9 mouse cellular contexts compared by ENCODE assay signal in the genomic region with DNA sequence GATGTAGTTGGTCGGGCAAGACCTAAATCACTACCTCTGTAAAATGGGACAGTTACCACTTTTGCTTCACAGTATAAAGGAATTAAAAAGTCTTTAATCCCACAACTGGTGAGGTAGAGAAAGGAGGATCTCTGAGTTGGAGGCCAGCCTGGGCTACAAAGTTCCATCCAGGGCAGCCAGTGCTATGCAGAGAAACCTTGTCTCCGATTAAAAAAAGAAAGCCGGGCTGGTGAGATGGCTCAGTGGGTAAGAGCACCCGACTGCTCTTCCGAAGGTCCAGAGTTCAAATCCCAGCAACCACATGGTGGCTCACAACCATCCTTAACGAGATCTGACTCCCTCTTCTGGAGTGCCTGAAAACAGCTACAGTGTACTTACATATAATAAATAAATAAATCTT. TPM values are rescaled to one million over a fixed set of nuclear protein-coding genes. Genes with fewer than 3 reads are reported as not detected.
A peak's percentile ranks its signal among the peaks of the same experiment; 100 is the strongest.
DNase-seq lines count a peak whose midpoint lies in the region; ATAC-seq and TF ChIP-seq lines count a peak whose summit lies in the region.
"Not testable (repeated sequence)": the region's sequence is repeated elsewhere in the genome, so short reads cannot be mapped to it uniquely, and the experiment has no call there.
"Had no signal": no experiment of that assay in that cellular context is flagged by ENCODE, and none has a peak within 500 bp of the region (broad histone marks: within the 10 kb centered on the region; RNA-seq: fewer than 3 reads in every experiment).

No protein-coding gene starts in this region.

- TF ChIP-seq EP300 in ES-Bruce4 (IDR thresholded peaks at IDR 0.05; ENCODE audit: insufficient read depth, low read depth, low read length) = not testable (repeated sequence)

- H3K4me3 ChIP-seq in ES-Bruce4 (ENCODE audit: low read depth, low read length) = peak overlapping the region; percentile 77
- peak overlapping the region; percentile 49 for H3K4me3 ChIP-seq in embryonic facial prominence, embryonic 13.5 days
- H3K4me3 ChIP-seq in forebrain, postnatal 0 days (ENCODE audit: low read depth, low read length) = peak overlapping the region; percentile 39
- H3K4me3 ChIP-seq in hindbrain, embryonic 11.5 days (ENCODE audit: low read depth, low read length) = peak overlapping the region; percentile 43
- peak overlapping the region; percentile 48 for H3K4me3 ChIP-seq in kidney, embryonic 14.5 days (ENCODE audit: low read length)
- H3K4me3 ChIP-seq in liver, adult 2 months (ENCODE audit: insufficient read depth, low read depth, low read length) = peak overlapping the region; percentile 64; the same call in 1 of the 2 replicates
- peak overlapping the region; percentile 41 for H3K4me3 ChIP-seq in macrophage (ENCODE audit: inconsistent target)
- peak overlapping the region; percentile 39 for H3K4me3 ChIP-seq in neural tube, embryonic 12.5 days

- H3K9ac ChIP-seq in ES-Bruce4 (ENCODE audit: low read depth, poor library complexity, severe bottlenecking) = peak overlapping the region; percentile 17; the same call in 1 of the 2 replicates
- peak overlapping the region; percentile 71 for H3K9ac ChIP-seq in embryonic facial prominence, embryonic 13.5 days
- peak overlapping the region; percentile 51; the same call in 1 of the 2 replicates for H3K9ac ChIP-seq in forebrain, postnatal 0 days
- H3K9ac ChIP-seq in hindbrain, embryonic 11.5 days (ENCODE audit: low read depth, low read length) = peak overlapping the region; percentile 67; the same call in 1 of the 2 replicates
- peak overlapping the region; percentile 62 for H3K9ac ChIP-seq in kidney, embryonic 14.5 days (ENCODE audit: low read depth, low read length)
- H3K9ac ChIP-seq in liver, adult 2 months (ENCODE audit: low read depth, low read length) = not testable (repeated sequence)
- H3K9ac ChIP-seq in neural tube, embryonic 12.5 days = peak overlapping the region; percentile 49; the same call in 1 of the 2 replicates

- not testable (repeated sequence) for H3K79me2 ChIP-seq in liver, adult 2 months (ENCODE audit: control insufficient read depth, insufficient read depth, low read length); macrophage (ENCODE audit: inconsistent target)

- not testable (repeated sequence) for H3K27me3 ChIP-seq in ES-Bruce4 (ENCODE audit: control insufficient read depth, insufficient read depth, low read length, poor library complexity, severe bottlenecking); embryonic facial prominence, embryonic 13.5 days; forebrain, postnatal 0 days (ENCODE audit: insufficient read depth, low read length); hindbrain, embryonic 11.5 days (ENCODE audit: control insufficient read depth, insufficient read depth, low read length); kidney, embryonic 14.5 days (ENCODE audit: control insufficient read depth, insufficient read depth, low read length); liver, adult 2 months (ENCODE audit: control insufficient read depth, insufficient read depth, low read length); neural tube, embryonic 12.5 days (replicated peaks)

- not testable (repeated sequence) for H3K36me3 ChIP-seq in ES-Bruce4 (ENCODE audit: control insufficient read depth, insufficient read depth, low read length, poor library complexity, severe bottlenecking); embryonic facial prominence, embryonic 13.5 days; forebrain, postnatal 0 days (ENCODE audit: insufficient read depth); hindbrain, embryonic 11.5 days (ENCODE audit: control insufficient read depth, insufficient read depth, low read length); kidney, embryonic 14.5 days (ENCODE audit: control insufficient read depth, insufficient read depth, low read length); liver, adult 2 months (ENCODE audit: control insufficient read depth, insufficient read depth, low read length); macrophage (ENCODE audit: inconsistent target); neural tube, embryonic 12.5 days

- DNase-seq in forebrain, postnatal 0 days; hindbrain, embryonic 11.5 days (ENCODE audit: low spot score); liver, adult 2 months (ENCODE audit: extremely low read depth, low read depth, low spot score): not testable (repeated sequence)

- TF ChIP-seq CTCF in ES-Bruce4 (IDR thresholded peaks at IDR 0.05; ENCODE audit: low read depth, low read length); forebrain, postnatal 0 days (IDR thresholded peaks at IDR 0.05; ENCODE audit: low read depth); liver, adult 2 months (IDR thresholded peaks at IDR 0.05; ENCODE audit: low read depth, low read length): not testable (repeated sequence)

- ATAC-seq in embryonic facial prominence, embryonic 13.5 days (ENCODE audit: insufficient number of reproducible peaks, insufficient read depth, low FRiP score, low TSS enrichment, low read depth); forebrain, postnatal 0 days; hindbrain, embryonic 11.5 days (ENCODE audit: low FRiP score); kidney, embryonic 14.5 days (ENCODE audit: low FRiP score, low TSS enrichment); neural tube, embryonic 12.5 days (ENCODE audit: low FRiP score, low read depth): not testable (repeated sequence)

- H3K27ac ChIP-seq in ES-Bruce4 (ENCODE audit: insufficient read depth, low read length) = peak overlapping the region; percentile 57
- not testable (repeated sequence) for H3K27ac ChIP-seq in embryonic facial prominence, embryonic 13.5 days; forebrain, postnatal 0 days (ENCODE audit: low read depth, low read length); hindbrain, embryonic 11.5 days (ENCODE audit: low read depth, low read length); kidney, embryonic 14.5 days (ENCODE audit: low read depth, low read length); liver, adult 2 months (replicated peaks; ENCODE audit: insufficient read depth, low read depth, low read length); macrophage; neural tube, embryonic 12.5 days

- peak overlapping the region; percentile 78 for H3K4me2 ChIP-seq in embryonic facial prominence, embryonic 13.5 days
- peak overlapping the region; percentile 54 for H3K4me2 ChIP-seq in forebrain, postnatal 0 days (ENCODE audit: low read depth)
- H3K4me2 ChIP-seq in hindbrain, embryonic 11.5 days (replicated peaks; ENCODE audit: low read depth, low read length) = peak overlapping the region; percentile 68
- H3K4me2 ChIP-seq in kidney, embryonic 14.5 days (replicated peaks; ENCODE audit: low read depth, low read length) = peak overlapping the region; percentile 67
- H3K4me2 ChIP-seq in neural tube, embryonic 12.5 days (replicated peaks) = peak overlapping the region; percentile 75

- not testable (repeated sequence) for TF ChIP-seq POLR2A in ES-Bruce4 (IDR thresholded peaks at IDR 0.05; ENCODE audit: insufficient read depth, low read length); liver, adult 2 months (IDR thresholded peaks at IDR 0.05; ENCODE audit: extremely low read depth, insufficient read depth, low read length)

- WGBS in embryonic facial prominence, embryonic 13.5 days = 45% methylated on average over 6 of the region's 6 CpGs
- WGBS in forebrain, postnatal 0 days = 46% methylated on average over 6 of the region's 6 CpGs
- WGBS in hindbrain, embryonic 11.5 days = 45% methylated on average over 6 of the region's 6 CpGs
- WGBS in kidney, embryonic 14.5 days = 41% methylated on average over 6 of the region's 6 CpGs
- WGBS in liver, adult 2 months = 50% methylated on average over 6 of the region's 6 CpGs
- WGBS in macrophage (ENCODE audit: missing documents) = 34% methylated on average over 4 of the region's 6 CpGs
- 49% methylated on average over 6 of the region's 6 CpGs for WGBS in neural tube, embryonic 12.5 days

- not testable (repeated sequence) for H3K4me1 ChIP-seq in ES-Bruce4 (ENCODE audit: control insufficient read depth, insufficient read depth, low read length); forebrain, postnatal 0 days (ENCODE audit: insufficient read depth); hindbrain, embryonic 11.5 days (replicated peaks; ENCODE audit: control insufficient read depth, insufficient read depth, low read length); kidney, embryonic 14.5 days (ENCODE audit: control insufficient read depth, insufficient read depth, low read length); liver, adult 2 months (ENCODE audit: control insufficient read depth, insufficient read depth, low read length); neural tube, embryonic 12.5 days
- peaks cover 11% of the 10 kb centered on the region for H3K4me1 ChIP-seq in embryonic facial prominence, embryonic 13.5 days

- H3K9me3 ChIP-seq in ES-Bruce4 (replicated peaks; ENCODE audit: control insufficient read depth, insufficient read depth, low read length, poor library complexity, severe bottlenecking); embryonic facial prominence, embryonic 13.5 days; forebrain, postnatal 0 days (ENCODE audit: low read length); hindbrain, embryonic 11.5 days (ENCODE audit: control insufficient read depth, low read length); kidney, embryonic 14.5 days (ENCODE audit: control insufficient read depth, low read length); neural tube, embryonic 12.5 days: not testable (repeated sequence)

RNA-seq across cellular contexts. Expression of a gene that starts 0.3 kb away (rescaled TPM):
- 0.90 TPM in 1 of 2 replicates, not detected in the other for polyA plus RNA-seq in ES-Bruce4 (2011; ENCODE audit: insufficient read depth, insufficient read length, low read depth, missing spikeins)
- polyA plus RNA-seq in embryonic facial prominence, embryonic 13.5 days (2015; fragmentation: Nextera tagmentation; extraction: Ambion mirVana) = 2.1 and 2.6 TPM in 2 replicates
- 0.71 and 1.8 TPM in 2 replicates for total RNA-seq in forebrain, postnatal 0 days (2014; rRNA removed)
- polyA plus RNA-seq in forebrain, postnatal 0 days (2015; fragmentation: Nextera tagmentation; extraction: Ambion mirVana) = 2.3 and 2.5 TPM in 2 replicates
- polyA plus RNA-seq in hindbrain, embryonic 11.5 days (2014; fragmentation: Nextera tagmentation; extraction: Ambion mirVana) = 0.39 and 0.61 TPM in 2 replicates
- polyA plus RNA-seq in kidney, embryonic 14.5 days (2014; fragmentation: Nextera tagmentation; extraction: Ambion mirVana) = 2.4 and 3.5 TPM in 2 replicates
- total RNA-seq in liver, adult 2 months (2014; rRNA removed) = 0.40 TPM in 1 of 2 replicates, not detected in the other
- polyA plus RNA-seq in liver, adult 2 months (2012; rRNA removed) = not detected in 2 replicates
- 1 to 10 TPM in 4 of 26 experiments, under 1 TPM in 1, not detected in 21; 0.97 to 2.7 (median 2.1) TPM for total RNA-seq in macrophage (2018; cell fraction: chromatin; rRNA removed)
- 1 to 10 TPM in 13 of 26 experiments, under 1 TPM in 11, not detected in 2; 0.19 to 2.4 (median 1.0) TPM for total RNA-seq in macrophage (2018; cell fraction: cytosol; rRNA removed)
- total RNA-seq in macrophage (2018; cell fraction: nucleus; rRNA removed) = 1 to 10 TPM in 6 of 26 experiments, under 1 TPM in 2, not detected in 18; 0.84 to 3.7 (median 1.6) TPM
- polyA plus RNA-seq in macrophage (2018) = 0.52 to 0.69 TPM (median 0.60 TPM) in 3 replicates
- polyA plus RNA-seq in neural tube, embryonic 12.5 days (2016; fragmentation: Nextera tagmentation; extraction: Ambion mirVana) = 1.0 and 1.2 TPM in 2 replicates
- total RNA-seq: megakaryocyte-erythroid progenitor cell, adult 5-6 weeks had no signal

RNA-seq across cellular contexts. Expression of a gene that starts 25.9 kb away (rescaled TPM):
- 35.2 and 36.1 TPM in 2 replicates for polyA plus RNA-seq in ES-Bruce4 (2011; ENCODE audit: insufficient read depth, insufficient read length, low read depth, missing spikeins)
- 78.5 and 83.1 TPM in 2 replicates for polyA plus RNA-seq in embryonic facial prominence, embryonic 13.5 days (2015; fragmentation: Nextera tagmentation; extraction: Ambion mirVana)
- total RNA-seq in forebrain, postnatal 0 days (2014; rRNA removed) = 57.2 and 62.1 TPM in 2 replicates
- polyA plus RNA-seq in forebrain, postnatal 0 days (2015; fragmentation: Nextera tagmentation; extraction: Ambion mirVana) = 62.1 and 75.6 TPM in 2 replicates
- 85.6 and 87.0 TPM in 2 replicates for polyA plus RNA-seq in hindbrain, embryonic 11.5 days (2014; fragmentation: Nextera tagmentation; extraction: Ambion mirVana)
- 79.5 and 86.2 TPM in 2 replicates for polyA plus RNA-seq in kidney, embryonic 14.5 days (2014; fragmentation: Nextera tagmentation; extraction: Ambion mirVana)
- 28.3 and 29.5 TPM in 2 replicates for total RNA-seq in liver, adult 2 months (2014; rRNA removed)
- polyA plus RNA-seq in liver, adult 2 months (2012; rRNA removed) = 11.2 and 12.2 TPM in 2 replicates
- 10 to 100 TPM; 11.7 to 66.2 (median 41.8) TPM for total RNA-seq in macrophage (2018; cell fraction: chromatin; rRNA removed)
- total RNA-seq in macrophage (2018; cell fraction: cytosol; rRNA removed) = 10 to 100 TPM; 22.2 to 29.5 (median 27.0) TPM
- 10 to 100 TPM; 13.9 to 51.0 (median 23.7) TPM for total RNA-seq in macrophage (2018; cell fraction: nucleus; rRNA removed)
- 20.1 to 47.1 TPM (median 30.7 TPM) in 3 replicates for polyA plus RNA-seq in macrophage (2018)
- 77.1 and 77.9 TPM in 2 replicates for polyA plus RNA-seq in neural tube, embryonic 12.5 days (2016; fragmentation: Nextera tagmentation; extraction: Ambion mirVana)

RNA-seq across cellular contexts. Expression of a gene that starts 29.3 kb away (rescaled TPM):
- polyA plus RNA-seq in ES-Bruce4 (2011; ENCODE audit: insufficient read depth, insufficient read length, low read depth, missing spikeins) = 34.3 and 35.2 TPM in 2 replicates
- 52.5 and 57.9 TPM in 2 replicates for polyA plus RNA-seq in embryonic facial prominence, embryonic 13.5 days (2015; fragmentation: Nextera tagmentation; extraction: Ambion mirVana)
- total RNA-seq in forebrain, postnatal 0 days (2014; rRNA removed) = 8.0 and 15.2 TPM in 2 replicates
- 27.8 and 30.5 TPM in 2 replicates for polyA plus RNA-seq in forebrain, postnatal 0 days (2015; fragmentation: Nextera tagmentation; extraction: Ambion mirVana)
- 60.5 and 65.0 TPM in 2 replicates for polyA plus RNA-seq in hindbrain, embryonic 11.5 days (2014; fragmentation: Nextera tagmentation; extraction: Ambion mirVana)
- 42.7 and 46.6 TPM in 2 replicates for polyA plus RNA-seq in kidney, embryonic 14.5 days (2014; fragmentation: Nextera tagmentation; extraction: Ambion mirVana)
- total RNA-seq in liver, adult 2 months (2014; rRNA removed) = 5.7 and 7.5 TPM in 2 replicates
- polyA plus RNA-seq in liver, adult 2 months (2012; rRNA removed) = 5.0 and 5.1 TPM in 2 replicates
- total RNA-seq in macrophage (2018; cell fraction: chromatin; rRNA removed) = 10 to 100 TPM in 5 of 26 experiments, 1 to 10 TPM in 21; 1.0 to 18.4 (median 5.5) TPM
- 10 to 100 TPM; 13.9 to 31.4 (median 23.1) TPM for total RNA-seq in macrophage (2018; cell fraction: cytosol; rRNA removed)
- total RNA-seq in macrophage (2018; cell fraction: nucleus; rRNA removed) = 10 to 100 TPM in 8 of 26 experiments, 1 to 10 TPM in 18; 1.9 to 23.5 (median 6.6) TPM
- 14.6 to 29.9 TPM (median 25.8 TPM) in 3 replicates for polyA plus RNA-seq in macrophage (2018)
- polyA plus RNA-seq in neural tube, embryonic 12.5 days (2016; fragmentation: Nextera tagmentation; extraction: Ambion mirVana) = 48.6 and 55.8 TPM in 2 replicates

RNA-seq across cellular contexts. Expression of a gene that starts 42.1 kb away (rescaled TPM):
- polyA plus RNA-seq in ES-Bruce4 (2011; ENCODE audit: insufficient read depth, insufficient read length, low read depth, missing spikeins) (23.8 and 25.9 TPM in 2 replicates), macrophage (2018) (7.8 to 8.4 TPM (median 8.3 TPM) in 3 replicates)
- polyA plus RNA-seq in embryonic facial prominence, embryonic 13.5 days (2015; fragmentation: Nextera tagmentation; extraction: Ambion mirVana) = 42.6 and 46.2 TPM in 2 replicates
- 17.1 and 21.3 TPM in 2 replicates for total RNA-seq in forebrain, postnatal 0 days (2014; rRNA removed)
- polyA plus RNA-seq in forebrain, postnatal 0 days (2015; fragmentation: Nextera tagmentation; extraction: Ambion mirVana) = 18.0 and 34.0 TPM in 2 replicates
- 38.4 and 41.4 TPM in 2 replicates for polyA plus RNA-seq in hindbrain, embryonic 11.5 days (2014; fragmentation: Nextera tagmentation; extraction: Ambion mirVana)
- 29.7 and 41.0 TPM in 2 replicates for polyA plus RNA-seq in kidney, embryonic 14.5 days (2014; fragmentation: Nextera tagmentation; extraction: Ambion mirVana)
- 3.3 and 5.4 TPM in 2 replicates for total RNA-seq in liver, adult 2 months (2014; rRNA removed)
- 4.0 and 6.0 TPM in 2 replicates for polyA plus RNA-seq in liver, adult 2 months (2012; rRNA removed)
- 10 to 100 TPM; 28.1 to 68.5 (median 45.7) TPM for total RNA-seq in macrophage (2018; cell fraction: chromatin; rRNA removed)
- 10 to 100 TPM in 22 of 26 experiments, 1 to 10 TPM in 4; 9.4 to 14.1 (median 11.2) TPM for total RNA-seq in macrophage (2018; cell fraction: cytosol; rRNA removed)
- 10 to 100 TPM; 19.6 to 45.7 (median 27.8) TPM for total RNA-seq in macrophage (2018; cell fraction: nucleus; rRNA removed)
- polyA plus RNA-seq in neural tube, embryonic 12.5 days (2016; fragmentation: Nextera tagmentation; extraction: Ambion mirVana) = 41.9 and 45.4 TPM in 2 replicates

RNA-seq across cellular contexts. Expression of a gene that starts 49.9 kb away (rescaled TPM):
- polyA plus RNA-seq in ES-Bruce4 (2011; ENCODE audit: insufficient read depth, insufficient read length, low read depth, missing spikeins) = 78.8 and 83.1 TPM in 2 replicates
- polyA plus RNA-seq in embryonic facial prominence, embryonic 13.5 days (2015; fragmentation: Nextera tagmentation; extraction: Ambion mirVana) = 74.1 and 81.9 TPM in 2 replicates
- 19.1 and 22.4 TPM in 2 replicates for total RNA-seq in forebrain, postnatal 0 days (2014; rRNA removed)
- 23.3 and 24.9 TPM in 2 replicates for polyA plus RNA-seq in forebrain, postnatal 0 days (2015; fragmentation: Nextera tagmentation; extraction: Ambion mirVana)
- polyA plus RNA-seq in hindbrain, embryonic 11.5 days (2014; fragmentation: Nextera tagmentation; extraction: Ambion mirVana) = 51.3 and 53.6 TPM in 2 replicates
- 63.6 and 66.2 TPM in 2 replicates for polyA plus RNA-seq in kidney, embryonic 14.5 days (2014; fragmentation: Nextera tagmentation; extraction: Ambion mirVana)
- 3.0 and 4.2 TPM in 2 replicates for total RNA-seq in liver, adult 2 months (2014; rRNA removed)
- 2.8 and 4.0 TPM in 2 replicates for polyA plus RNA-seq in liver, adult 2 months (2012; rRNA removed)
- 10 to 100 TPM in 21 of 26 experiments, 1 to 10 TPM in 5; 5.2 to 26.9 (median 16.8) TPM for total RNA-seq in macrophage (2018; cell fraction: chromatin; rRNA removed)
- 10 to 100 TPM in 2 of 26 experiments, 1 to 10 TPM in 24; 4.5 to 11.2 (median 8.7) TPM for total RNA-seq in macrophage (2018; cell fraction: cytosol; rRNA removed)
- total RNA-seq in macrophage (2018; cell fraction: nucleus; rRNA removed) = 10 to 100 TPM in 19 of 26 experiments, 1 to 10 TPM in 7; 7.7 to 48.2 (median 13.1) TPM
- 4.4 to 19.9 TPM (median 8.8 TPM) in 3 replicates for polyA plus RNA-seq in macrophage (2018)
- polyA plus RNA-seq in neural tube, embryonic 12.5 days (2016; fragmentation: Nextera tagmentation; extraction: Ambion mirVana) = 71.0 and 75.8 TPM in 2 replicates
